Mouse (Mus musculus) lung, adult 18-20 months (tissue): ENCODE data around the gene Kcng4.

Experiments used
- DNase-seq, 2 experiments: peaks; one replicate each; pipeline ENCODE4 v3.0.0; 2022; ENCODE audit warnings: mixed read lengths in 2 of 2

Gene Kcng4

DNA sequence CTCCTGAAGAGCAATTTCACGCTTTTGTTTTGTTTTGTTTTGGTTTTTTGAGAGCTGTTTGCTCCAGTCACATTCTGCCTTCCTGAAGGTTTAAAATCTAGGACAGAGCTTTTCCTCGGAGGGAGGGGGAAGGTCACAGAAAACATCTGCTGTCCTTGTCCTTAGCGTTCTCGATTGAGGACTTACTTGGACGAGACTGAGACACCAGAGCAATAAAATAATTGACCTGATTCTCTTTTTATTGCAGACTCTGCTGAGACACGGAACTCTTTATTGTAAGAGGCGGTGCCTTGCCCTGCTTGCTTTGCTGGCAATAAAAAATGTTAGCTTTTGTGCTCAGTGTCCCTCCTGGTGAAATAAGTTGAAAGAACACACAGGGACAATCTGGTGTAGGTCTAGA, 4.3 kb upstream of the Kcng4 start:
- no peak for DNase-seq

DNA sequence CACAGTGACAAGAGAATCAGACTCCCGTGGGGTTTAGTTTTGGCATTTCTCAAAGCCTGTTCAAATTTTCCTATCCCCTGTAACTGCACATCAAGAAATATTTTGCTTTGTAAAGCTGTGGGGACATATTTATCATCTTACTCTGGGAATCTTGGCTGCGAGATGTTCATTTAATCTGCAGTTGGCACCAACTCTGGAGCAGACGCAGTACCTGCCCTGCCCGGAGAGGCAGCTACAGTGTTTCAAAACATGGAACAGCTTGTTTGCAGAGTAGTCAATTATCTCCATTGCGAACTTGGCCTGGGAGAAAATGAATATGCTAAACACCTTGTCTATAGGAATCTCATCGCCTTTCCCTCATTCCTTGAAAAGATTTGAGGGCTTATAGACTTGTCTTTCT, 2.8 kb upstream of the Kcng4 start:
- DNase-seq, result no peak

DNA sequence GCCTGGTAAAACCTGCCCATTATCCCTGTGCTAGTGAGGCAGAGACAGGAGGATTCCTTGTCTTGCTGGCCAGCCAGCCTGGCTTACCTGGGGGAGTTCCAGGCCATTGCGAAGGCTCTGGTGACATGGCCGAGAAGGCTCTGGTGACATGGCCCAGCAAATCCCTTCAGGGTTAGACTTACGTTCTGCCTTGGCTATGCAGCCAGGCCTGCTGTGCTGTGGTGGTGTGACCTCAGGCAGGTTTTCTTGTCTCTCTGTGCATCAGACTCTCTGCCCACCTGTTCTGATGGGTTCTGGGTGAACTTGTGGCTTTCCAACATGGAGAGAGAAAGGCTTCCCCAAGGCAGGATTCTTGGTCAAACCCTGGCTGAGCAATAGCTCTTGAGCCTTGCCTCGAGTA, 1.9 kb upstream of the Kcng4 start:
- no peak for DNase-seq

DNA sequence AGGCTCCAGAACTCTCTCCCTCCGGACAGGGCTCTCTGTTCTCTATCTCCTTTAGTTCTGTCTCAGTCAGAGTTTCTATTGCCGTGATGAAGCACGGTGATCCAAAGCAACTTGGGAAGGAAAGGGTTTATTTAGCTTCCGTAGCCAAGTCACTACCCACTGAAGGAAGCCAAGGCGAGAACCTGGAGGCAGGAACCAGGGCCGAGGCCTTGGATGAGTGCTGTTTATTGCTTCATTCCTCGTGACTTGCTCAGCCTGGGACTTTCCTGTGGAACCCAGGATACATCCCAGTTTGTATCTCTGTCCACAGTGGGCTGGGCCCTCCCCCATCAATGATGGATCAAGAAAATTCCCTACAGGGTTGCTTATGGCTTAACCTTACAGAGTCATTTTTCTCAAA, 1.3 kb upstream of the Kcng4 start:
- no peak for DNase-seq

DNA sequence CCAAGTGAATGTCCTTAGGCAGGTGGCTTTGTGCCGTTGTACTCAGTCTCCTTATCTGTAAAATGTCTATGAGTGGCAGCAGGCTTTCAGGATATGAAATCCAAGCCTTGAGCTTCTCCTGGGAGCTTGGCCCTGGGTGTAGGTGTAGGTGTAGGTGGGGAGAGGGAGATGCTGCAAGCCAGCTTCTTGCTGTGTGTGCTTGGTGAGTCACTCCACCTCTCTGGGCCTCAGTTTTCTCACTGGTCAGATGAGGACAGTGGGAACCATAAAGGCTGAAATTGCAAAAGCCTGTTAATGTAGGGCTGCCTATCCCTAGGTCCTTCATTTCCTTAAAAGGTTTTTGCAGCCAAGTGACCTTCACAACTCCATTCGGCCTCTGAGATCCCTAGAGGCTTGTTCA, 478 bp upstream of the Kcng4 start:
- no peak for DNase-seq

DNA sequence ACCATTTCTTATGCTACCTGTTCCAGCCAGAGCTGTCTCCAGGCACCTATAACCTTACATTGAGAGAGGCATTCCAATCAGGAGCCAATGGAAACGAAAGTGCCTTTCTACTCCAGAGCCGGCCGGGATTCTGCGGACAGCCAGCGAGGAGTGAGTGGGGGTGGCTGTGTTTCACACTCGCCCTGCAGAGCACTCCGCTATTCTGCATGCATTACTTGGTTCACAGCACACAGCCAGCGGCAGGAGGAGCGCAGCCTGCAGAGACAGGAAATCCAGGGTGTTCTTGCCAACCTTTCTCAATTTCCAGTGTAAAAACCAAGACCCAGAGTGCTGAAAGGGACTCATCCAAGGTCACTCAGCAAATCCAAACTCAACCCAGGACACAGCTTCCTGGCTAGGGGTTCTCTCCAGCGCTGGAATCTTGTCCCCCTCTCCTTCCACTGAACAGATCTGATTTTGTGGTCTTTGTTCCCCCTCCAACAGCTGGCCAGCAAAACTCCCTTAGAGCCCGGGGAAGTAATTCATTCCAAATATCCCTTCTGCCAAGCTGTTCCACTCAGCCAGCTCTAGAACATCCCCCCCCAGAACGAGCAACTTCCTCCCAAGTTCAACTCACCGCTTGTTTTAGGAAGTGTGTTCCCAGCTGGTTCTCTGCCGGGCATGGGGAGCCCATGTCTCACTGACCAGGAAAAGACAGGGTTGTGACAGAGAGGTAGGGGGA, 704 bp downstream of the Kcng4 start:
- DNase-seq, result no peak

DNA sequence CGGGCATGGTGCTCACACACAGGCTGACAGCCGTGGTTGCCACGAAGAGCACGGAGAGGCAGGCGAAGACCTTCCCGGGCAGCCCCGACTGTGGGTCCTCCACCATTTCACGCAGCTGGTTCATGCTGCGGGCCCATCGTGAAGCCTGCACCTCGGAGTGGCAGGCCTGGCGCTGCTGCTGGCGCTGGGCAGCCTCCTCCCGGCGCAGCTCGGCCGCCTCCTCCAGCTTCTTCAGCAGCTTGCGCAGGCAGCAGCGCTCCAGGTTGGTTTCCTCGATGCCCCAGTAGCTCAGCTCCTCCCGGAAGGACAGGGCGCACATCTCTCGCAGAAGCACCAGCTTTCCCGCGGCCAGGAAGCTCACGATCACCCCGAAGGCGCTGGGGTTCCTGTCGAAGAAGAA, 2.6 kb downstream of the Kcng4 start:
- DNase-seq, result no peak

DNA sequence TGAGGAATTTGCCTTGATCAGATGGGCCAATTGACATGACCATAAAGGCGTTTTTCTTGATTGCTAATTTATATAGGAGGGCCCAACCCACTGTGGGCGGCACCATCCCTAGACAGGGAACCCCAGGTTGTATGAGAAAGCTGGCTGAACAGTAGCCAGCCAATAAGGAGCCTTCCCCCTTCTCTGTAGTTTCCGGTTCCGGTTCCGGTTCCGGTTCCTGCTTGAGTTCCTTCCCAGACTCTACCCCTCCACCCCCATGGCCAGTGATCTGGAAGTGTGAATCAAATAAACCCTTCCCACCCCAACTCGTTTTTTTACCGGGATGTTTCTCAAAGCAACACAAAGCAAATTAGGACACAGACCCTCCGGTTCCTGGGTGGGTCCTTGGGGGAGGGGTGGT, 3.2 kb downstream of the Kcng4 start:
- no peak for DNase-seq

DNA sequence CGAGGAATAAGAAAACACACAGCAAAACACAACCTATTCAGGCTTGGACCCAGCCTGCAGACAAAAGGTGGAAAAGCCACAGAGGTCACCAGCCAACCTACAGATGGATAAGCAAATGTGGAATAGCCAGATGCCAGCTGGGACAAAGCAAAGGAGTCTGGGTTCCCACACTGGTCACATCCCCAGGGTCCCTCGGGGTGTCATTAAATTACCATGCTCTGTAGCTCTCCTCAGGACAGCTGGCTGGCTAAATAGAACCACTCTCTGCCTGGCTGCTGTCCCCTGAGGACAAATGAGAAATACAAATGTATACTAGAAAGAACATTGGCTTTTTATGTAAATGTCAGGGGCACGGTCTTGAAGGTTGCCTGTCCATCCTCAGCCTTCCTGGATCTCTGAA, 4.6 kb downstream of the Kcng4 start:
- DNase-seq, result no peak

DNA sequence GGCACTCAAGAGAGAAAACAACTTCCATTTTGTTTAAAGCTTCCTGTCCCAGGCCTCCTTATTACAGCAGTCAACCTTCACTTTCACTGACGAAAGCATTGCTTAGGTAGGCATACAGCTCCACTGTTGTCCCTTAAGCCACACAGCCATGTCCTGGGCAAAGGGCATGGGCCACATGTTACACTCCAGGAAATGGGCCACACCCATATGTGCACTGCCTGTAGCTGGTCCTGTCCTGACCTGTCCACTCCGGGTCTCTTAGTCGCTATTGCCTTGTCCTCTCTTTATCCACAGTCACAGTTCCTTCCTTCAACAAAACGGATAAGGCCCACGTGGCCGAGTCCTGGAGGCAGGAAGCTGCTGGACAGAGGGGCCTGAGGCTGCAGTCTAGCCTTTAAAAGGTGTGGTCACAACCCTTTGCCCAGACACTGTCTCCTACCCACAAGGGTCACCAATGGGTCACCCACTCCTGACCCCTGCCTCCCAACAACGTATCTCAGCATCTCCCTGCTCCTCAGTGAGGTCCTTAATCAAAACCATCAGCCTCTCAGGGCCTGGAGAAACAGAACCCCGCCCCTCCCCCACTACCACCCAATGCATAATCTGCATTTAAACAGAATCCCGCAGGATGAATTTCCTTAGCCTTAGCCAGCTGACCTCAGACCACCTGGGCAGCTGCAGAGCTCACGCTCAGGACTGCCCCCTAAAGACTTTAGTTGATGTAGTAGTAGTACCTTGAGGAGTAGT, 7.7 kb downstream of the Kcng4 start:
- no peak for DNase-seq

DNA sequence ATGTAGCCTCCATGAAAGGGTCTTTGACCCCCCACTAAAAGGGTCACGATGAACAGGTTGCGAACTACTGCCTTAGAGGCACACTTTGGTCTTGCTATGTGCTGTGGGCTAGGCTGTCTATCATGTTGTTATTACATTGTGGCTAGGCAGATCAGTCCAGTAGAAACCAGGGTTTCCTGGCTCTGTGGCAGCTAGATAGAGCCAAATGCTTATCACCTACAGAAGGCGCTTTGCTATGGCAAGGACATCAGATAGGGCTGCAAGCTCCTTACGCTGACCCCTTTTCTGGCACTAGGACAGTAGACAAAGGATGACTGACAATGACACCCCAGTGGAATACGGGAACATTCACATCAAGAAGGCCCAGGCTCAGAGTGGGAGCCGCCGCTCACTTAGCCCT, 8.3 kb downstream of the Kcng4 start:
- no peak for DNase-seq

DNA sequence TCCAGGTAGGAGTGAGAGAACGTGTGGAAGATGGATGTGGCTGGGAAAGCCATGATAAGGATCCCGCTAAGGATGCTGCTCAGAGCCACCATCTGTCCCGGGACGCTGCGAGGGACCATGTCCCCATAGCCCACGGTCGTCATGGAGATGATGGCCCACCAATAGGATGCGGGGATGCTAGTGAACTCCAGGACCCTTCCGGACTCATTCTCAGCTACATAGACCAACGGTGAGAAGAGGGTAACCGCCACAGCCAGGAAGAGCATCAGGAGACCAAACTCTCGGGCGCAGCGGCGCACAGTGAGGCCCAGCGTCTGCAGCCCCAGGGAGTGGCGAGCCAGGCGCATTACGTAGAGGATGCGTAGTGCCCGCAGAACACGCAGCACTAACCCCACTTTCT, 9.7 kb downstream of the Kcng4 start:
- no peak for DNase-seq

DNA sequence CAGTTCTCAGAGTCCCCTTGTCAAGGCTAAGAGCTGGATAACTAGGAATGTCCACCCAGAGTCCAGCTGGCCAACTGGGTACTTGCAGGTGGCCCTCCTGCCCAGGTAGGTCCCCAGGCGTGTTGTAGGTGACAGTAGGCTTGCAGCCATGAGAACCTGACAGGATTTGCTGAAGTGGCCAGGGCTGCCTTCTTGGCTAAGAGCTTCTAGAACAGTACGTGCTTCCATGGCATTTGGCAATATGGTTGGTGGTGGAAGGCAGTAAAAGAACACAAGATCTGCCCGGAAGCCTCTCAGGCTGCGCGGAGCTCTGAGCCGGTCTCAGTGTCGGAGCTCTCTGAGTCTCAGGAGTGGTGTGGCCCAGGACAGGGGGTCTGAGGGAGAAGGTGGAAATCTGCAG, 10.6 kb downstream of the Kcng4 start:
- DNase-seq, result no peak

DNA sequence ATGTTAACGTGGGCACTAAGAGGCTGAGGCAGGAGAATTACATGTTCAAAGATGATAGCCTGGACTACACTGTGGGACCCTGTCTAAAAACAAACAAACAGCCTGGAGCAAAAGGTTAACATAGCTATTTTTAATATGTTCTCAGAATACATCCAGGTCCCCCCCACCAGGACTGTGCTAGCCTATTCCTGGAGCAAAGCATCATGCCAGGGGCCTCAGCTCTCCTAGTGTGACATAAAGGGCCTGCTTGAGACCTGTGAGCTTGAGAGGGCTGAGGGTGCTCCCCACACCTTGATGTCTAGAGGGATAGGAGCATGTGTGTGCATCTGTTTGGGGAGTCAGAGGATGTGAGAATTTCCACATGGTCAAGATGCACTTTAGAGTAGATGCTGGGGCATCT, 11.7 kb downstream of the Kcng4 start:
- DNase-seq, result no peak

DNA sequence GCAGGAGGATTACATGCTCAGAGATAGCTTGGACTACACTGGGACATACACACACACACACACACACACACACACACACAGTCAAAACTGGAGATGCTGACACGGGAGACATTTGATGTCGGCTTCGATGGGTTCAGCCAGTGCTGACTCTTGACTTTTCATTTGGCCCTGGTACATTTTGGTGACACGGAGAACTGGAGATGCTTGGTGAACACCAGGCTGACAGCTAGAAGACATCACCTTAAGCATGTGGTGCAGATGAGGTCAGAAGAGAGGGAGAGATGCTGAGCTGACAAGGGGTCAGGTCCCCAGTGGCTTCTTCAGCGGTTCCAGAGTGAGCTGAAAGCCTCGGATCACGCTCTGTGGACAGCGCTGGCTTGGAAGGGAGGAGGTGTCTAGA, 12.4 kb downstream of the Kcng4 start:
- no peak for DNase-seq

DNA sequence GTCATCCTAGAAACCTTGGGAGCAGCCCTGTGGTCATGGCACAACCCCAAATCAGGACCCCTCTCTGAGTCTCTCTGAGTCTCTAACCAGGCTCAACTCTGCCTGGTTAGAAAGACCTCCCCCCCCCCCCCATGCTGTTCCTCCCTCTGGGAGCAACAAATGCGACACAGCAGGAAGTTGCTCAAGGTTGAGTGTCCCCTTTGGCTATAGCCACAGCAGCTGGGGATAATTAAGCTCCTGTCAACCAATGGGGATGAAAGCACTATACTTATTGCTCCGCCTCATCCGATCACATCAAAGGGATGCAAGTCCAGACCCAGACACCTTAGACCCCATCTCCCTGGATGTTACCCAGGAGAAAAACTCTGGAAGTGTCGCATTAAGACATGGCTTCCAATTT, 12.9 kb downstream of the Kcng4 start:
- DNase-seq, result no peak

DNA sequence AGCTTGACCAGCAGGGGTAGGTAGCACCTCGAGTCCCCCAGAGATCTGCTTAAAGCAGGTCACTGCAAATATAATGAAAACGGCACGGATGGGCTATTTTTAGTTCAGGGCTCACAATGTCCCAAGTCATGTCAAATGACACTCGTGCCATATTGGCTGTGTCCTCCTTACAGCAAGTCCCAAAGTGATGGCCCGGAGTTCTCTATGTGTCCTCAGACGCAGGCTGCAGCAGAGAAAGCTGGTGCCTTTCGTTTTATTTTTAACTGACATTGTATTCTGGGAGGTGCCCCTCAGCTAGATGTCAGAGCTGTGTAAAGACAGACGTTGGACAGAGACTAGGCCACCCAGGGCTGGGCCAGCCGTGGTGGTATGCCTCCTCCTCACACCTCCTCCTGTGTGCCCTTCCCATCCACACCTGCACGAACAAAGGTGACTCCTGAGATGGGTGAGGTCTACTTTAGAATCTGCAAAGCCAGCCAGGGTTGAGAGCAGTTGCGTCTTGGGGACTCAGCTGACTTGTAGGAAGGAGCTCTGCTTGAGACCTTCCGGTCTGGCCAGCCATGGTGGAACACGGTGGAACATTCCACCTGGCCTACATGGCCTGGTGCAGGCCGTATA, 14.5 kb downstream of the Kcng4 start:
- DNase-seq, result no peak

DNA sequence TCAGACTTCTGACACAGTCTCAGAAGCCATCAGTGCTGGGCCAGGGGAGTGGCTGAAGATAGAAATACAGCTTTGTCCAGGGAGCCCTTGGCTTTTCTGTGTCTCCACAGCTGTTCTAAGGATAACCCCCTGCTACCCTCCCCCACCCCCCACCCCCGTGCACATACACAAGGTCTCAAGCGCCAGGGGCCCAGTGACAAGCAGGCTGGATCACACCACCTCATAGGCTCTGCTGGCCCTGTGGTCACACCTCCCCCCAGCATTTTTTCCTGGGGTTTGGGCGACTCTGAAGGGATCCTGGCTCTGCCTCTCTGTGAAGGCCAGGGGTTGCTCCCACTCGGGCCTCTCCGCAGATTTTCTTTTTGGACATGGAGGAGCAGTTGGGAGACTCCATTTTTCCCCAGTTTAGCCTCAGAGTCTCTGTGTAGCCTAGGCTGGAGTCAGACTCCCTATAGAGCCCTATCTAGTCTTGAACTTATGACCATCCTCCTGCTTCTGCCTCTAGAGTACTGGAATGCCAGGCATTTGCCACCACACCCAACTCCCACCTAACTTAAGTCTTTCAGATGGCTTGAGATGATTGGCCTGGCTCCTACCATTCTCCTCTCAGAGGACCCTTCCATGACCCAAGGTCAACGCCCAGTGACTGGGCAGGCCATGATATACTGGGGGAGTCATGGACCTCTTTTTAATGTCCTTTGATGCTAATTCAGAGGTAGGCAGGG, 15.2 kb downstream of the Kcng4 start:
- DNase-seq, result no peak

DNA sequence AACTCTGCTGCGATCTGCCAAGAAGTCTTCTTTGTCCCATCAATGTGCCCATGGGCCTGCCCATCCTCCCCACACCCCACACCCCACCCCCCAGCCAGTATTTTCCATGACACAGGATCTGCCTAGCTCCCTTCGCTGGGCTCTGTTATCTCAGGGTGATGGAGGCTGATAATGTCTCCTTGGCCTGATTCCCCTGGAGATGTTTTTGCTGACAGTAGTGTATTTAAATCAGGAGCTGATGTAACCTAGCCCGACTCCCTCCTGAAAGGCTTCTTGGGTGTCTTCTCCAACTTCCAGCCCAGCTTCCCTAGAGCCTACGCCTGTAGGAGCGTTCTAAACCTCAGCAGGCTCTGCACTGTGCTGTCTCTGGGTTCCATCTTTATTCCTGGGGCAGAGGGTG, 16.6 kb downstream of the Kcng4 start:
- DNase-seq, result no peak

DNA sequence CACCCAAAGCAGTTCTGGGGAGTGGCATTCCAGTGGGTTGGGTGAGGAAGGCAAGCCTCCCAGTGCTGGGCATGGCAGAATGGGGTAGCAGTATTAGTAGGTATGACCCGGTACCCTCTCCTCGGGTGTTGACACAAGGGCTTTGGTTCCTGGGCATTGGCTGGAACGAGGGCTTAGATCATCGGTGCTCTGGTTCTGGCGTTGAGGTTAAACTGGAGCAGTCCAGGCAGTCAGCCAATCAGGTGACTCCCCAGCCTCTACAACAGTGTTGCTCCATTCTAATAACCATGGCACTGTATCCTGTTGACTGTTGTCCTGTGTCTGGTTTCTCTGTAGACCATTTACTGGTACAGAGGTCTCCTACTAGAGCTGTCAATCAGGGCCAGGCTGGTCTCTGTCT, 17.9 kb downstream of the Kcng4 start:
- DNase-seq, result peak in 1 of 2 experiments; percentile 7

DNA sequence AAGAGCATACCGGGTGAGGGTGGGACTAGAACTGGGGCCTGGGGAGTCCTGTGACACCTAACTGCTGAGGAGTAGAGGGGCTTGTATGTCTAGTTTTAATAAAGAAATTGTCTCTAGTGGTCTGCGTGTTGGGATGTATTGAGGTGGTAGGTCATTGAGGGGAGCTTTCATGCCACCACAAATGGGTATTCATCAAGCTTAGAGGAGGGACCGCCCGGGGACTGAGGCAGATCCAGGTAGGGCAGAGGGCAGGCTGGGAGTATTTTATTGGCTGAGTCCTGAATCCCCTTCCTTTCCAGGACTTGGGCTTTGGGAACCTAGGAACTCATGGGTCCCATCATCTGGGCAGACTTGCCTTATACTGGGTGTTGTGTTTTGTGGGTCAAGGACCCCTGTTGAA, 18.7 kb downstream of the Kcng4 start:
- no peak for DNase-seq

DNA sequence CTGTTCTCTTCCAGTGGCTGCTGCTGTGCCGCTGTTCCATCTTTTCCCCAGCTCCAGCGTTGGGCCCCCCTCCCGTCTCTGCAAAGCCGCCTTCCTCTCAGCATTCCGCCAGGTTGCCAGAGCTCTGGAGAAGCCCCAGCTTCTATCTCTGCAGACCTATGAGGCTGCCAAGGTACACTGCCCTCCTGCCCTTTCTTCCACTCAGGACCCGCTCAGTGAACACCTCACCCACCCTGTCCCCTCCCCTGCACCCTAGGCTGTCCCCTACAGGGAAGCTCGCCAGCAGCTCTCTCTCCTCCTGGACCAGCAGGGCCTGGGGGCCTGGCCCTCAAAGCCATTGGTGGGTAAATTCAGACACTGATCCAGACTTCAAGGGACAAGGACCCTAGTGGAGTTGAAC, 19.1 kb downstream of the Kcng4 start:
- DNase-seq, result no peak

DNA sequence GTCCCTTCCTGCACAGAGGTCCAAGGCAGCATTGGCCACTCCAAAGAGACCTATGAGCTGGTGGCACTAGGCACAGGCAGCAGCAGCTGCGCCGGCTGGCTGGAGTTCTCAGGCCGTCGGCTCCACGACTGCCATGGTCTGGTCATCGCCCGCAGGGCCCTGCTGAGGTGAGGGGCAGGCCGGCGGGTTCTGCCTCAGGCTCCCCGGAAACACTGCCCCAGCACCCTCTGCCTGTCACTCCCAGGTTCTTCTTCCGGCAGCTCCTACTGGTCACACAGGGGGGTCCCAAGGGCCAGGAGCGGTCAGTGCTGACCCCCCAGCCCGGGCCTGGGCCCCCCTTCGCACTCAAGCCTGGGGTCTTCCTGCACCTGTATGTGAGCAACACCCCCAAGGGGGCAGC, 20.4 kb downstream of the Kcng4 start:
- DNase-seq, result no peak

DNA sequence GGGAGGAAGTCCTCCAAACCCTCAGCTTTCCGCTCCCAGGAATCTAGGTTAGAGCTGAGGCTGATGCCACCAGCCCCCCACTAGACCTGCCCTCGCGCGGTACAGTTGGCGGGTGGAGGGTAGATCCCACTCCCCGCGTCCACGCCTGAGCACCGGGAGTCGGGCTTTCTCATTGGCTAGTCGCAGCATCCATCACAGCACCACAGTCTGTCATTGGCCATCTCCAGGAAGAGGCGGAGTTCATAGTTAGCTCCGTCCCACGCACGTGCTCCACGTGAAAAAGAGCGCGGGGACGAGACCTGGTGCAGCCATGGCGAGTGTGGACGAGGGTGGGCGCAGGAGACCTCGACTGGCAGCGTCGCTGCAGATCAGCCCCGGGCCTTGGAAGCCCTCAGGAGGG, 23.0 kb downstream of the Kcng4 start, which contains the start of gene Adad2:
Adad2 (plus strand) TSS at position 277 of the 400 bp plus-strand sequence.
- DNase-seq, result no peak
